Mouse (Mus musculus): Measurements from ENCODE around the gene Meiob.

GRCm38 (mm10) chr17:24821351-24822280 is 17.5 kb downstream of the Meiob start:
- TF ChIP-seq CTCF (IDR thresholded peaks at IDR 0.05; ENCODE audit: borderline replicate concordance, insufficient read depth, low read depth, low read length) (no peak), POLR2A (IDR thresholded peaks at IDR 0.05; ENCODE audit: borderline replicate concordance, insufficient read depth, low read length) (no peak)
